Mouse (Mus musculus): ENCODE measurements around the gene Cdc42ep1.
"Not testable (repeated sequence)": the region's sequence is repeated elsewhere in the genome, so short reads cannot be mapped to it uniquely, and the experiment has no call there.

DNA sequence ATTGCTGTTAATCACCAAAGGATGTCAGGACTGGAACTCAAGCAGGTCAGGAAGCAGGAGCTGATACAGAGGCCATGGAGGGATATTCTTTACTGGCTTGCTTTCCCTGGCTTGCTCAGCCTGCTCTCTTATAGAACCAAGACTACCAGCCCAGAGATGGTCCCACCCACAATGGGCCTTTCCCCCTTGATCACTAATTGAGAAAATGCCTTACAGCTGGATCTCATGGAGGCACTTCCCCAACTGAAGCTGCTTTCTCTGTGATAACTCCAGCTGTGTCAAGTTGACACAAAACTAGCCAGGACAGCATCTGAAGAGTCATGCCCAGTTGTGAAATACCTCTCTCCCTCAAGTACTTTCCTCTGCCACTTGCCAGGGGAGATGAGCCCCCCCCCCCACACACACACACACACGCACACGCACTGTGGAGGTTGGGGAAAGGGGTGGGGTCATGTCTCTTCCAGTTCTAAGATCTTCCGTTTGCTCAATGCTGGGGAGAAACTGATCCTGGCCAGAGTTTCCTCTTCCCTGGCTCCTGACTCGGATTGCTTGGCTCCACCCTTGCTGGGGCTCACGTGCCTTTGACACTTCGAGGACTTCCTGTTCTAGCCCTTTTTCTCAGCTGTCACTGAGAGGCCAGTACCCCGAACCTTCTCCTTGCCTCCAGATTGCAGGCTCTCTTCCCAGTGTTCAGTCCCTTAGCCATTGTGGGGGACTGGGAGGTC lies 36.5 kb downstream of the Cdc42ep1 start:
- not testable (repeated sequence) for TF ChIP-seq CTCF, POLR2A (IDR thresholded peaks at IDR 0.05; ENCODE audit: insufficient read depth, low read depth, low read length)

Data from olfactory bulb, adult 2 months (tissue).